Mouse (Mus musculus): ENCODE data around the gene Ppp1r2.

GRCm38 (mm10) chr16:31240569-31240968 lies 34.5 kb downstream of the Ppp1r2 start:
- TF ChIP-seq CTCF (IDR thresholded peaks at IDR 0.05; ENCODE audit: control insufficient read depth, insufficient read depth, insufficient replicate concordance, low read depth, low read length): no peak
- TF ChIP-seq POLR2A (IDR thresholded peaks at IDR 0.05; ENCODE audit: control insufficient read depth, low read depth, low read length): no peak
